Mouse (Mus musculus): ENCODE data around the gene Capn3. TPM values are rescaled to one million over a fixed set of nuclear protein-coding genes. Genes with fewer than 3 reads are reported as not detected.

Gene Capn3
- polyA plus RNA-seq, 1 experiment from 2014 or later, result 7.7 TPM

GRCm38 (mm10) chr2:120539333-120539732, 83.5 kb downstream of the Capn3 start:
- Histone ChIP-seq H3K9me3 (no peaks in the 10 kb centered on the region), H3K4me1 (no peaks in the 10 kb centered on the region), H3K4me3 (no peak overlapping the region), H3K27me3 (ENCODE audit: poor library complexity, severe bottlenecking) (no peaks in the 10 kb centered on the region), H3K27ac (no peak overlapping the region), H3K36me3 (replicated peaks) (peaks cover 67% of the 10 kb centered on the region)
- DNase-seq (ENCODE audit: extremely low spot score, low spot score), result no peak
- WGBS, result 96% methylated on average over 3 of the region's 3 CpGs

GRCm38 (mm10) chr2:120539778-120540208, 84.0 kb downstream of the Capn3 start:
- Histone ChIP-seq H3K36me3 (replicated peaks) (peaks cover 67% of the 10 kb centered on the region), H3K4me3 (no peak overlapping the region), H3K27me3 (ENCODE audit: poor library complexity, severe bottlenecking) (no peaks in the 10 kb centered on the region), H3K9me3 (no peaks in the 10 kb centered on the region), H3K4me1 (no peaks in the 10 kb centered on the region), H3K27ac (no peak overlapping the region)
- 91% methylated on average over 1 of the region's 1 CpGs for WGBS
- no peak for DNase-seq (ENCODE audit: extremely low spot score, low spot score)

- no peaks in the 10 kb centered on the region for H3K4me1 ChIP-seq
- no peak overlapping the region for H3K27ac ChIP-seq
- no peaks in the 10 kb centered on the region for H3K27me3 ChIP-seq (ENCODE audit: poor library complexity, severe bottlenecking)
- no peak for DNase-seq (ENCODE audit: extremely low spot score, low spot score)
- H3K4me3 ChIP-seq, result no peak overlapping the region
- no peaks in the 10 kb centered on the region for H3K9me3 ChIP-seq
- peaks cover 72% of the 10 kb centered on the region for H3K36me3 ChIP-seq (replicated peaks)
- 98% methylated on average over 2 of the region's 2 CpGs for WGBS
Measured at GRCm38 (mm10) chr2:120544732-120545131, 88.9 kb downstream of the Capn3 start.

Other genes with a start within 250 kb of the Capn3 start
- gene Pla2g4e, start 210.7 kb upstream of the Capn3 start, polyA plus RNA-seq (2016; fragmentation: Nextera tagmentation; extraction: Ambion mirVana), result 0.04 TPM in 1 of 2 replicates, not detected in the other
- 0.11 and 0.15 TPM in 2 replicates for gene Pla2g4d, start 166.8 kb upstream of the Capn3 start, polyA plus RNA-seq (2016; fragmentation: Nextera tagmentation; extraction: Ambion mirVana)
- not detected in 2 replicates for gene Pla2g4f, start 141.9 kb upstream of the Capn3 start, polyA plus RNA-seq (2016; fragmentation: Nextera tagmentation; extraction: Ambion mirVana)
- gene Vps39, start 102.9 kb upstream of the Capn3 start, polyA plus RNA-seq (2016; fragmentation: Nextera tagmentation; extraction: Ambion mirVana), result 23.5 and 26.6 TPM in 2 replicates
- gene Ganc, start 52.1 kb upstream of the Capn3 start, polyA plus RNA-seq (2016; fragmentation: Nextera tagmentation; extraction: Ambion mirVana), result 6.6 and 7.5 TPM in 2 replicates
- gene Tmem87a, start 51.9 kb upstream of the Capn3 start, polyA plus RNA-seq (2016; fragmentation: Nextera tagmentation; extraction: Ambion mirVana), result 5.6 TPM in 2 replicates
- 83.1 and 87.3 TPM in 2 replicates for gene Zfp106, start 107.8 kb downstream of the Capn3 start, polyA plus RNA-seq (2016; fragmentation: Nextera tagmentation; extraction: Ambion mirVana)
- gene Snap23, start 111.7 kb downstream of the Capn3 start, polyA plus RNA-seq (2016; fragmentation: Nextera tagmentation; extraction: Ambion mirVana), result 50.5 and 56.2 TPM in 2 replicates
- 40.5 and 43.7 TPM in 2 replicates for gene Haus2, start 153.4 kb downstream of the Capn3 start, polyA plus RNA-seq (2016; fragmentation: Nextera tagmentation; extraction: Ambion mirVana)
- 29.3 and 32.0 TPM in 2 replicates for gene Lrrc57, start 153.5 kb downstream of the Capn3 start, polyA plus RNA-seq (2016; fragmentation: Nextera tagmentation; extraction: Ambion mirVana)
- 2.4 and 2.9 TPM in 2 replicates for gene Stard9, start 173.1 kb downstream of the Capn3 start, polyA plus RNA-seq (2016; fragmentation: Nextera tagmentation; extraction: Ambion mirVana)